Mouse (Mus musculus) forelimb bud, embryonic 11.5 days (tissue): ENCODE measurements around the gene Bptf.
"Not testable (repeated sequence)": the region's sequence is repeated elsewhere in the genome, so short reads cannot be mapped to it uniquely, and the experiment has no call there.

Experiments used
- DNase-seq: peaks from one replicate; pipeline ENCODE4 v3.0.0-alpha.2; 2012; ENCODE audit warnings: low read depth, low spot score

The Bptf gene

GRCm38 (mm10) chr11:106994246-106995085 is 137.5 kb downstream of the Bptf start:
- DNase-seq, result no peak

GRCm38 (mm10) chr11:106987384-106987783 is 144.5 kb downstream of the Bptf start:
- no peak for DNase-seq

GRCm38 (mm10) chr11:106985979-106986604 is 145.8 kb downstream of the Bptf start:
- not testable (repeated sequence) for DNase-seq
